Mouse (Mus musculus) CD4-positive, CD25-positive, alpha-beta regulatory T cell, adult 4 months (primary cell): ENCODE results near the gene Npy5r. TPM values are rescaled to one million over a fixed set of nuclear protein-coding genes. Genes with fewer than 3 reads are reported as not detected.

ENCODE experiments used
- ATAC-seq: one replicate; pipeline ENCODE4 v1.8.0; 2017
- polyA plus RNA-seq, 2 experiments: library from polyadenylated mRNA; unstranded; fragments of 100-300 nt; shearing (Covaris generic); gene quantifications; one replicate each; pipeline ENCODE4 v1.2.1; 2017

Npy5r gene
- polyA plus RNA-seq = not detected

GRCm38 (mm10) chr8:66687511-66688329 is at the start of gene Npy5r:
Npy5r (minus strand) TSS chr8:66688128.
- no peak for ATAC-seq

- no peak for ATAC-seq
Observed at GRCm38 (mm10) chr8:66731957-66732356, 44.0 kb upstream of the Npy5r start.

GRCm38 (mm10) chr8:66729446-66729845 is 41.5 kb upstream of the Npy5r start:
- no peak for ATAC-seq

GRCm38 (mm10) chr8:66722835-66723234 is 34.9 kb upstream of the Npy5r start:
- ATAC-seq = no peak

- no peak for ATAC-seq
Observed at GRCm38 (mm10) chr8:66714324-66714975, 26.5 kb upstream of the Npy5r start.

DNA sequence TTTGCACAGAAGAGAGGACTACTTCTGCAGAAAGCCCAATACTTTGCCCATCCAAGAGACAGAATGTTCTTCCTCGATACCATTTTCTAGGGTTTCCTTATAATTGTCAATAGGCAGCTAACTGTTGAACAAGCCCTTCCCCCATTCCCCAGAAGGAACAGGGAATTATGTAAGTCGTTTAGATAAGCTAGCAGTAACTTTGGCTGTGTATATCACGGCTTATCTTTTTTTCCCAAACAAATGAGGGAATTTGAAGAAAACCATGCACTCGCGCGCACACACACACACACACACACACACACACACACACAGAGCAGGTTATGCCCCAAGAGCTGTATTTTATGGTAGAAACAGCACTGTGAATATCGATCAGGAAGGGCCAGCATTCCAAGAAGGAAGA is 10.9 kb upstream of the Npy5r start:
- ATAC-seq = no peak

DNA sequence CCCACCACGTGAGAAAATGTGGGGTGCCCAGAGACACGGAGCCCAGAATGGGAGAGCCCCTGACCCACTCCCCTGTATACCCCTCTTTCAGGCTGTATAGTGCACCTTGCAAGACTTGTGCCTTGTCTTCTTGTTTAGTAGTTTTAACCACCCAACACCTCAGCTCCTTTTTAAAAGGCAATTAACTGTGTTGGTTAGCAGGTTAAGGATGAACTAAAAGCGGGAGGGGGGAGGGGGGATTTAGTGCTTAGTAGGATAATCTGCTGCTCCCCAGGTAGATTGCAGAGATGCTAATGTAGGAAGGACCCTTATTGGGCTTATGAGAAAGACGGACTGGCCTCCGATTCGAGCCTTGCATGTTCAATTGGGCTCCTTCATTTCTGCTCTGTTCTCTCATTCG is 10.1 kb upstream of the Npy5r start:
- ATAC-seq = no peak

- ATAC-seq = no peak
Observed at GRCm38 (mm10) chr8:66696970-66697843, 9.3 kb upstream of the Npy5r start, which contains the start of gene Npy1r. Npy1r (plus strand) TSS chr8:66697192.

DNA sequence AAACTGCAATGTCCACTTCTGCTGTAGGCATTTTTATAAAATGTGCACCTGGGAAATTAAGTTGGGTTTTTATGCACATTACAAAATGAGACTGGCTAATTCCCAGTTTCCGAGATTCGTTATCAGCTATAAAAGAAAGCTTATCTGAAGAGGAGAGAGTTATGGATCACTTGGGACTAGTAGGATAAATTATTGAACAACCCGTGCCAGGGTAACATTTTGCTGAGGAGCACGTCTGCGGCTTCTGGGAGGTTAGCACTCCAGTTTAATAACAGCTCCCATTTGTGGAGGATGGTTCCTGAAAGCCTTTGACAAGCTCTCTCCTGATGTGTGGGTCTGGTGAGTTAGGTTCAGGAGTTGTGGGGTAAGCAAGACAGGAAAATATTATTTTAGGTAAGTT is 2.5 kb upstream of the Npy5r start:
- no peak for ATAC-seq

DNA sequence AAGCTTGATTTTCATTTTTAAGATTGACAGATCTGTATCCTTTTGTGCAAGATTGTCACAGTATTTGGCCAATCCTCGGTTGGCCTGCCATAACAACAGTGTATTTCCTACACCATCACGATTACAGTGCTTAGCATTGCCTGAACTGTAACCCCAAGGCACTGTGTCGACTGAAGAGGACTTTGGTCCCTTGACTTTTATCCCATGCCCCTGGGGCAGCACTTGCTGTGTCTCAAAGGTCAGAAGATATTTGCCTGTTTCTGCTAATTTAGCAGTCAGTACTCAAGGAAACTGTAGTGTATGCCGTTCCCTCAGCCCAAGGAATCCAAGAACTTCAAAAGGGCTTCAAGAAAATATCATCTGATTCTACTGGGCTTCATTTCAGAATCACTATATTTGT is 871 bp upstream of the Npy5r start:
- ATAC-seq = no peak

DNA sequence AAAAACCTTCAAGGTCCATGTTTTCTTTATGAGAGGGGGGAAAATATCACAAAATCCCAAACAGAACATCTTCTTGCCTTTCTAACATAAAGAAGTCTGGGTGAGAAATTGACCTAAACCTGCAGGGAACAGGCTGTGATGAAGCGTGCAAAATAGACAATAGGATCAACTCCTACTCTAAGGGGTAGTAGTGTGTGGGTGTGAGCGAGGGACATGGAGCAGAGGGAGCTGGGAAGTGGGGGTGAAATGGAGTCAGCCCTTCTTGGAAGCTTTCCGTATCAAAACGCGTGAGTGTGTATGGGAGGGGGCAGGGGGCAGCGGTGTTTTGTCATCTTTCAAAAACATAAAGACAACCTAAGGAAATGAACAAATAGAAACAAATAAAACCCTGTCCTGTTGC is 467 bp upstream of the Npy5r start:
- no peak for ATAC-seq

DNA sequence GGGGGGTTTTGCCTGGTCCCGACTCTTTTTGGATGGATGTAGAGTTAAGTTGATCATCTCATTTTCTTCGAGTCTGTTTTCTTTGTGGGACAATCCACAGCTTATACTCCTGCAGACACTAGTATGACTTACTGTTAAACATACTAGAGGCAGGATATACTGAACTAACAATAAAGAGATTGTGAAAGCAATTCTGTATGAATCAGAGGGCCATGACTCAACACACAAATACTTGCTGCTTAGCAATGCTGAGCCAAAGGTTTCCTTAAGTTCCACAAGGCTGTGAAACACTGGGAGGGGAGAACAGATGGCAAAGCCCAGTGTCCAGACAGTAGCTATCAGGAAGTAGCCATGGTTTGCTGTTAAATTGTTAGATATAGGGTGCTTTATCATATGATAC is 6.7 kb downstream of the Npy5r start:
- no peak for ATAC-seq

- no peak for ATAC-seq
Observed at GRCm38 (mm10) chr8:66630721-66631120, 57.2 kb downstream of the Npy5r start.

Other genes with a start within 250 kb of the Npy5r start
- 10 to 100 TPM; 14.5 to 15.3 TPM for gene Tma16, start 201.6 kb downstream of the Npy5r start, polyA plus RNA-seq
- not detected for gene Tktl2, start 176.4 kb downstream of the Npy5r start, polyA plus RNA-seq
- not detected for gene Npy1r, start 9.1 kb upstream of the Npy5r start, polyA plus RNA-seq
- gene Naf1, start 172.1 kb upstream of the Npy5r start, polyA plus RNA-seq = 1 to 10 TPM; 1.1 to 2.2 TPM